Mouse (Mus musculus) forebrain, postnatal 0 days (tissue): Measurements from ENCODE around the gene Susd5. TPM values are rescaled to one million over a fixed set of nuclear protein-coding genes. Genes with fewer than 3 reads are reported as not detected.

Experiments used
- polyA plus RNA-seq: library from polyadenylated mRNA; unstranded; fragments of >200 nt; fragmentation: Nextera tagmentation; extraction: Ambion mirVana; gene quantifications from 2 replicates; pipeline ENCODE4 v1.2.1, GENCODE M21; 2015
- total RNA-seq: library from RNA; depleted of rRNA; stranded (reverse); fragments of >200 nt; gene quantifications from 2 replicates; pipeline ENCODE4 v1.2.3, GENCODE M21; 2014; rRNA removed

The Susd5 gene
- total and polyA plus RNA-seq, 2 experiments from 2014 or later: 0.31 to 1.6 TPM

Other genes with a start within 250 kb of the Susd5 start
- gene Ubp1, start 126.2 kb upstream of the Susd5 start, total RNA-seq: 77.9 and 92.5 TPM in 2 replicates
- gene Ubp1, start 126.2 kb upstream of the Susd5 start, polyA plus RNA-seq: 12.6 and 17.8 TPM in 2 replicates
- 29.9 and 34.0 TPM in 2 replicates for gene Fbxl2, start 10.9 kb upstream of the Susd5 start, total RNA-seq
- gene Fbxl2, start 10.9 kb upstream of the Susd5 start, polyA plus RNA-seq: 24.2 and 26.1 TPM in 2 replicates